Mouse (Mus musculus) MEL (cell line): ENCODE data around the gene Cntnap2.

Experiments used
- CTCF ChIP-seq, 3 experiments: IDR thresholded peaks in 2 of 3; conservative IDR thresholded peaks in 1 of 3; 2 replicates each; pipeline ENCODE4 v1.5.1; 2011 to 2012; ENCODE audit warnings: low read length in 3 of 3, low read depth in 2 of 3, mild to moderate bottlenecking in 2 of 3, improper control_type of control experiment in 1 of 3, inconsistent platforms in 1 of 3, mixed read lengths in 1 of 3, moderate library complexity in 1 of 3; ENCODE audit not compliant: control insufficient read depth in 1 of 3, insufficient read depth in 1 of 3, poor library complexity in 1 of 3, severe bottlenecking in 1 of 3
- EP300 ChIP-seq, 2 experiments: IDR thresholded peaks; 2 replicates each; pipeline ENCODE4 v1.6.1; 2011; ENCODE audit warnings: improper control_type of control experiment in 2 of 2, low read length in 2 of 2, low read depth in 1 of 2, mild to moderate bottlenecking in 1 of 2
- GATA1 ChIP-seq: IDR thresholded peaks from 2 replicates; pipeline ENCODE4 v1.6.1; 2011; ENCODE audit warnings: low read depth, low read length, improper control_type of control experiment
- HCFC1 ChIP-seq: IDR thresholded peaks from 2 replicates; pipeline ENCODE4 v1.6.1; 2012; ENCODE audit warnings: low read depth, mild to moderate bottlenecking, inconsistent platforms, low read length, improper control_type of control experiment, moderate library complexity
- KAT2A ChIP-seq: conservative IDR thresholded peaks from 2 replicates; pipeline ENCODE4 v1.6.1; 2012; ENCODE audit warnings: low read depth, low read length, improper control_type of control experiment, inconsistent platforms
- MEF2A ChIP-seq: IDR thresholded peaks from 2 replicates; pipeline ENCODE4 v1.6.1; 2014; ENCODE audit warnings: low read depth, mild to moderate bottlenecking, inconsistent platforms, low read length, improper control_type of control experiment; ENCODE audit not compliant: poor library complexity, insufficient replicate concordance, severe bottlenecking; ENCODE audit errors: extremely low read depth
- MYB ChIP-seq: IDR thresholded peaks from 2 replicates; pipeline ENCODE4 v1.6.1; 2011; ENCODE audit warnings: mild to moderate bottlenecking, low read depth, low read length, improper control_type of control experiment
- NELFE ChIP-seq: IDR thresholded peaks from 2 replicates; pipeline ENCODE4 v1.6.1; 2011; ENCODE audit warnings: low read depth, low read length, improper control_type of control experiment
- NRF1 ChIP-seq: IDR thresholded peaks from 2 replicates; pipeline ENCODE4 v1.6.1; 2014; ENCODE audit warnings: low read depth, mild to moderate bottlenecking, inconsistent platforms, low read length, improper control_type of control experiment, moderate library complexity; ENCODE audit not compliant: poor library complexity, insufficient read depth, severe bottlenecking
- POLR2A ChIP-seq, 2 experiments: IDR thresholded peaks; 2 replicates each; pipeline ENCODE4 v1.6.1; 2011 to 2012; ENCODE audit warnings: low read length in 2 of 2, mild to moderate bottlenecking in 2 of 2, control low read depth in 1 of 2, improper control_type of control experiment in 1 of 2, low read depth in 1 of 2, moderate library complexity in 1 of 2; ENCODE audit not compliant: control insufficient read depth in 1 of 2, insufficient read depth in 1 of 2, poor library complexity in 1 of 2
- POLR2AphosphoS2 ChIP-seq: IDR thresholded peaks from 2 replicates; pipeline ENCODE4 v1.6.1; 2011; ENCODE audit warnings: low read length, improper control_type of control experiment
- UBTF ChIP-seq: IDR thresholded peaks from 2 replicates; pipeline ENCODE4 v1.6.1; 2012; ENCODE audit warnings: low read depth, mild to moderate bottlenecking, inconsistent platforms, low read length, improper control_type of control experiment, moderate library complexity, borderline replicate concordance; ENCODE audit not compliant: insufficient read depth
- USF1 ChIP-seq: IDR thresholded peaks from 2 replicates; pipeline ENCODE4 v1.6.1; 2014; ENCODE audit warnings: low read depth, mild to moderate bottlenecking, inconsistent platforms, low read length, improper control_type of control experiment, moderate library complexity
- ZKSCAN1 ChIP-seq: IDR thresholded peaks from 2 replicates; pipeline ENCODE4 v1.6.1; 2012; ENCODE audit warnings: low read depth, mild to moderate bottlenecking, inconsistent platforms, low read length, improper control_type of control experiment, moderate library complexity

DNA sequence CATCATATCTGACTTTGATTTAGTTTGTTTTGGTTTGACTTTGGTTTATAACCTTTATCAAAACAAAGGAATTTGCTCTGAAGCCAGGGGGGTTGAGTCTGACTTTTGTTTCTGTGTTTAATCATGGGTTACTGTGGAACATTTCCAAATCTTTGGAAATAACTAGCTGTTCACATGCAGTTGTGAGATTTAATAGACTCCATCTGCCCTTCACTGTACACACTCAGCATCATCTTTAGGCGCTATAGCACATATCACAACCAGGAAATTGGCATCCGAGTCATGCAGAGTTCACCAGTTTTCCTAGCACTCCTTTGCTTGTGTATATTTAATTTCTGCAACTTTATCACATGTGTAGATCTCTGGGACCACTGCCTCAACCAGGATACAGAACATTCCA, 2256.3 kb downstream of the Cntnap2 start:
- no peak for TF ChIP-seq GATA1
- no peak for TF ChIP-seq CTCF (IDR thresholded peaks at IDR 0.05 in 2 of 3, conservative IDR thresholded peaks at IDR 0.05 in 1 of 3; ENCODE audit: control insufficient read depth in 1 of 3, insufficient read depth in 1 of 3, low read depth in 2 of 3, low read length in 3 of 3, poor library complexity in 1 of 3, severe bottlenecking in 1 of 3)
- no peak for TF ChIP-seq USF1
- TF ChIP-seq ZKSCAN1: no peak
- no peak for TF ChIP-seq NRF1
- no peak for TF ChIP-seq UBTF
- no peak for TF ChIP-seq KAT2A
- no peak for TF ChIP-seq HCFC1
- TF ChIP-seq POLR2A (IDR thresholded peaks at IDR 0.05; ENCODE audit: control insufficient read depth in 1 of 2, insufficient read depth in 1 of 2, low read depth in 1 of 2, low read length in 2 of 2, poor library complexity in 1 of 2): no peak
- no peak for TF ChIP-seq NELFE
- no peak for TF ChIP-seq EP300 (IDR thresholded peaks at IDR 0.05; ENCODE audit: low read depth in 1 of 2, low read length in 2 of 2)
- TF ChIP-seq POLR2AphosphoS2: no peak
- no peak for TF ChIP-seq MYB
- TF ChIP-seq MEF2A: no peak
